Mouse (Mus musculus) neural tube, embryonic 15.5 days (tissue): ENCODE data around the gene Sim1. TPM values are rescaled to one million over a fixed set of nuclear protein-coding genes. Genes with fewer than 3 reads are reported as not detected.

Source experiments
- ATAC-seq: fragments of 200-750 bp; cut with Nextera tagmentation; 2 replicates; pipeline ENCODE4 v1.8.0; 2017; ENCODE audit warnings: mild to moderate bottlenecking, moderate TSS enrichment, moderate library complexity; ENCODE audit not compliant: low FRiP score
- H3K27ac ChIP-seq: fragments of 300-500 bp; sonication (generic); replicated peaks from 2 replicates; pipeline ENCODE4 v1.5.1; 2015; ENCODE audit warnings: mild to moderate bottlenecking, inconsistent platforms
- H3K27me3 ChIP-seq: fragments of 300-500 bp; sonication (generic); replicated peaks from 2 replicates; pipeline ENCODE4 v1.6.1; 2015; ENCODE audit warnings: inconsistent platforms
- H3K36me3 ChIP-seq: fragments of 300-500 bp; sonication (generic); 2 replicates; pipeline ENCODE4 v1.6.1; 2015; ENCODE audit warnings: inconsistent platforms
- H3K4me1 ChIP-seq: fragments of 300-500 bp; sonication (generic); 2 replicates; pipeline ENCODE4 v1.6.1; 2015; ENCODE audit warnings: inconsistent platforms
- H3K4me2 ChIP-seq: fragments of 300-500 bp; sonication (generic); 2 replicates; pipeline ENCODE4 v1.6.1; 2015; ENCODE audit warnings: inconsistent platforms, mild to moderate bottlenecking, moderate library complexity
- H3K4me3 ChIP-seq: fragments of 300-500 bp; sonication (generic); replicated peaks from 2 replicates; pipeline ENCODE4 v1.5.1; 2015; ENCODE audit warnings: mild to moderate bottlenecking, inconsistent platforms
- H3K9ac ChIP-seq: fragments of 300-500 bp; sonication (generic); replicated peaks from 2 replicates; pipeline ENCODE4 v1.6.1; 2015; ENCODE audit warnings: mild to moderate bottlenecking, inconsistent platforms
- H3K9me3 ChIP-seq: fragments of 300-500 bp; sonication (generic); replicated peaks from 2 replicates; pipeline ENCODE4 v1.6.1; 2016; ENCODE audit warnings: inconsistent platforms
- WGBS: fragments of 180-500 bp; shearing (Covaris S2); methylation state at CpG from one replicate; pipeline ENCODE4 v1.1.7; 2015; ENCODE audit warnings: mixed read lengths; 5-methylcytosine and 5-hydroxymethylcytosine counted together
- polyA plus RNA-seq: library from polyadenylated mRNA; unstranded; fragments of >200 nt; fragmentation: Nextera tagmentation; extraction: Ambion mirVana; gene quantifications from 2 replicates; pipeline ENCODE4 v1.2.1, GENCODE M21; 2015

Gene Sim1
- polyA plus RNA-seq, 1 experiment from 2014 or later: 0.37 TPM

DNA sequence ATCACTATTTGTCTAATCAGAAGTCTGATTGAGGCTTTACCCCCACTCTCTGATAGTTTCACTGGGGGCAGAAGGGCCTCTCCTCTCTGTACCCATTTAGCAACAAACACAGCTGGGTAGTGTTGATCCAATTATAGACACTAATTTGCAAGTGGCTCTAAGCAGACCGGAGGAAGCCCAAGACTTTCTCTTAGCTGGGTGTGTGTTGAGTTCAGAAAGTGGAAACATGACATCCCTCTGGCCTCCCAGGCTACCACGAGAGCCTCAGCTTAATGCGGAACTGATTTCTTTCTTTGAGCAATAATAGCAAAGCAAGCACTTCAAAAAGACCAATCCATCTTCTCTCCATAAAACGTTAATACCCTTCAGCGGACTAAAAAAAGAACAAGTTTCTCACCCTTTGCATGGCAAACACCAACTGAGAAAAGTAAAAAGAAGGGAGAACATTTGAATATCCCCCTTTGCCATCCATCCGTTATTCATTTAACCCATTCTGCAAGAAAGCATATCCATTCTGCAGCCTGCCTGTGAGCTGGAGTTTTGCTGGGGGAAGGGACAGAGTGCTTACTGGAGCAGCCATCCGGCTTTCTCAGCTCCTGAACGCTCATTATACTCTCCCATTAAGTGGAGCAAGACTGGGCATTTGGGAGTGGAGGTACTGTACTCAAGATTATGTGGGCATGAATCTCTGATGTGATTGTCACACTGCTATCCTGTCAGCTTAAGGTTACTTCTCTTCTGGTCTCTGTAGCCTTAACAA, 117.0 kb downstream of the Sim1 start:
- H3K4me2 ChIP-seq: peak overlapping the region; percentile 24; the same call in 1 of the 2 replicates

GRCm38 (mm10) chr10:51014901-51015300, 120.3 kb downstream of the Sim1 start:
- H3K27me3 ChIP-seq: no peaks in the 10 kb centered on the region
- H3K36me3 ChIP-seq: no peaks in the 10 kb centered on the region
- ATAC-seq: no peak
- H3K27ac ChIP-seq: no peak overlapping the region
- 16% methylated on average over 2 of the region's 2 CpGs for WGBS
- no peaks in the 10 kb centered on the region for H3K9me3 ChIP-seq
- H3K4me1 ChIP-seq: peaks cover 7% of the 10 kb centered on the region
- H3K4me2 ChIP-seq: no peak overlapping the region
- no peak overlapping the region for H3K9ac ChIP-seq
- no peak overlapping the region for H3K4me3 ChIP-seq

More for the DNA sequence above, 117.0 kb downstream of the Sim1 start:
- no peaks in the 10 kb centered on the region for H3K36me3 ChIP-seq
- no peak overlapping the region for H3K9ac ChIP-seq
- H3K9me3 ChIP-seq: no peaks in the 10 kb centered on the region
- no peak overlapping the region for H3K4me3 ChIP-seq
- peak; percentile 49; the same call in 1 of the 2 replicates for ATAC-seq
- no peaks in the 10 kb centered on the region for H3K27me3 ChIP-seq
- H3K27ac ChIP-seq: no peak overlapping the region
- 4% methylated on average over 8 of the region's 8 CpGs for WGBS
- peaks cover 7% of the 10 kb centered on the region for H3K4me1 ChIP-seq

GRCm38 (mm10) chr10:51015362-51015761, 120.8 kb downstream of the Sim1 start:
- H3K4me3 ChIP-seq: no peak overlapping the region
- no peak for ATAC-seq
- 31% methylated on average over 1 of the region's 1 CpGs for WGBS
- H3K9me3 ChIP-seq: no peaks in the 10 kb centered on the region
- H3K36me3 ChIP-seq: no peaks in the 10 kb centered on the region
- no peaks in the 10 kb centered on the region for H3K27me3 ChIP-seq
- H3K4me2 ChIP-seq: no peak overlapping the region
- H3K4me1 ChIP-seq: peaks cover 7% of the 10 kb centered on the region
- no peak overlapping the region for H3K27ac ChIP-seq
- no peak overlapping the region for H3K9ac ChIP-seq

- WGBS: 49% methylated on average over 9 of the region's 9 CpGs
Observed at GRCm38 (mm10) chr10:51023308-51024279, 129.0 kb downstream of the Sim1 start.

More at GRCm38 (mm10) chr10:51023308-51024279, 129.0 kb downstream of the Sim1 start:
- Histone ChIP-seq H3K9me3 (no peaks in the 10 kb centered on the region), H3K4me1 (no peaks in the 10 kb centered on the region), H3K4me2 (no peak overlapping the region), H3K4me3 (no peak overlapping the region), H3K9ac (no peak overlapping the region), H3K36me3 (no peaks in the 10 kb centered on the region), H3K27me3 (no peaks in the 10 kb centered on the region), H3K27ac (no peak overlapping the region)
- no peak for ATAC-seq
